Mouse (Mus musculus) liver, adult 2 months (tissue): ENCODE measurements around the gene Eif3l.

Experiments used
- CTCF ChIP-seq: fragments of 200-500 bp; IDR thresholded peaks from 2 replicates; pipeline ENCODE4 v1.5.1; 2011; ENCODE audit warnings: low read depth, low read length, control low read depth
- POLR2A ChIP-seq: fragments of 200-500 bp; IDR thresholded peaks from 2 replicates; pipeline ENCODE4 v1.6.1; 2011; ENCODE audit warnings: low read length, control low read depth; ENCODE audit not compliant: insufficient read depth; ENCODE audit errors: extremely low read depth

DNA sequence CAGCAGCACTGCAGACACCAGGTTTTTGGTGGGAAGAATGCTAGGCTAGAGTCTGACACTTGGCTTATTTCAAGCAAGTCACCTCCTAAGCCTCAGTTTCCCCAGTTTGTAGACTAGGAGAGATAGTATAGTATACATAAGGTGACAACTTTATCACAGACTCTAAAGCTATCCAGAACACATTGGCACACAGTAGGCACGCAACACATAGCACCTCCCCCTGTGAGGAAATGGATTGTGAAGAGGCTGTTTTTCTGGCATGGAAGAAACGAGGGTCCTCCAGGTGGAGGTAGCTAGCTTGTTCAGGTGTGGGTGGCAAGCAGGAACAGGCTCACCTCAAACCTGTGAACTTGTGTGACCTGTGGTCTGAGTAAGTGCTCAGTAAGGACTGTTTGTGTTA lies 24.0 kb upstream of the Eif3l start:
- TF ChIP-seq CTCF (no peak), POLR2A (no peak)
